Mouse (Mus musculus) brain, embryonic 14.5 days (tissue): Measurements from ENCODE around the gene Fuz. TPM values are rescaled to one million over a fixed set of nuclear protein-coding genes. Genes with fewer than 3 reads are reported as not detected.

Experiments
- DNase-seq: peaks from one replicate; pipeline ENCODE4 v3.0.0-alpha.2; 2011; ENCODE audit warnings: low read depth
- CTCF ChIP-seq: fragments of 200-500 bp; IDR thresholded peaks from 2 replicates; pipeline ENCODE4 v1.5.1; 2012; ENCODE audit warnings: inconsistent platforms, mild to moderate bottlenecking, moderate library complexity, borderline replicate concordance; ENCODE audit not compliant: insufficient read depth, insufficient read length; ENCODE audit errors: extremely low read depth
- POLR2A ChIP-seq: fragments of 200-500 bp; IDR thresholded peaks from 2 replicates; pipeline ENCODE4 v1.6.1; 2012; ENCODE audit warnings: mild to moderate bottlenecking, inconsistent platforms, borderline replicate concordance; ENCODE audit not compliant: poor library complexity, insufficient read depth, insufficient read length, severe bottlenecking; ENCODE audit errors: extremely low read depth
- polyA plus RNA-seq: library from polyadenylated mRNA; depleted of rRNA; stranded (reverse); fragments of >200 nt; gene quantifications from 2 replicates; pipeline ENCODE4 v1.2.3, GENCODE M21; 2012

The Fuz gene
- polyA plus RNA-seq, 1 experiment: 29.7 TPM

DNA sequence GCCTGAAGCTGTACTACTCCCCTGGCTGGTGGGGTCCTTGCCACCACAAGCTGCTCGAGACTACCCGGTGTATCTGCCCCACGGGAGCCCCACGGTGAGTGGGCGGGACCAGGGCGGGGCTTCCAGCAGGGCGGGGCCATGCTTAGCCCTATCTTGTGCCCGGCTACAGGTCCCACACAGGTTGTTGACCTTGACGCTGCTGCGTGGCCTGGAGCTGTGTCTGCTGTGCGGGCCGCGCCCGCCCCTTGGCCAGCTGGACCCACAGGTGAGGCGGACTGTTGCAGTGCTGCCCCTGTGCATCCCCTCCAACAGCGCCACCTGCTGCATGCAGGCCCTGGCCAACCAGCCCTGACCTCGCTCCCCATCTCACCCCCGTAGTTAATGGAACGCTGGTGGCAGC lies 2.7 kb downstream of the Fuz start:
- TF ChIP-seq CTCF: peak; percentile 11; the same call in 1 of the 2 replicates
- TF ChIP-seq POLR2A: no peak
- no peak for DNase-seq

GRCm38 (mm10) chr7:44900632-44901031 lies 4.8 kb downstream of the Fuz start:
- no peak for DNase-seq
- TF ChIP-seq CTCF (no peak), POLR2A (no peak)

DNA sequence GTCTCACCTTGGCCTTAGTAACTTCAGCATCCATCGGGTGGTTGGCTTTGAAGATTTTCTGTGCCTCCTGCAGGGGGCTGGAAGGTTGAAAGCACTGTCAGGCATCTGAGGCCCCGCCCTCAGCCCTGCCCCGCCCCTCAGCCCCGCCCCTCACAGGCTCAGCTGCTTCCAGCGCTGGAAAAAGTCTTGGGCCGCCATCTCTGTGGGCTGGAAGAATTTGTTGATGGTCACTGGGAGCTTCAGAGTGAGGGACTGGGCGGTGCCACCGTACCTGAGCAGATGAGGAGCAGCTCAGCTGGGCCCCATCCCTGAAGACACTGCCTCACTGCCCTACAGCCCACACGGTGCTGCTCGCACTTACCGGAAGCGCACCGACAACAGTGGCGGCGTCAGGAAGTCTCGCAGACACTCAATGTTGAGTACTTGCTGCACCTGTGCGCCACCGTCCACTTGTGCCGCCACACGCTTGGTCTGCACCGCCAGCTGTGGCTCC lies 5.4 kb downstream of the Fuz start:
- DNase-seq: peak; percentile 76
- no peak for TF ChIP-seq POLR2A
- TF ChIP-seq CTCF: peak; percentile 38; the same call in 1 of the 2 replicates

GRCm38 (mm10) chr7:44905430-44905829 lies 9.6 kb downstream of the Fuz start:
- no peak for DNase-seq
- TF ChIP-seq POLR2A (no peak), CTCF (no peak)

DNA sequence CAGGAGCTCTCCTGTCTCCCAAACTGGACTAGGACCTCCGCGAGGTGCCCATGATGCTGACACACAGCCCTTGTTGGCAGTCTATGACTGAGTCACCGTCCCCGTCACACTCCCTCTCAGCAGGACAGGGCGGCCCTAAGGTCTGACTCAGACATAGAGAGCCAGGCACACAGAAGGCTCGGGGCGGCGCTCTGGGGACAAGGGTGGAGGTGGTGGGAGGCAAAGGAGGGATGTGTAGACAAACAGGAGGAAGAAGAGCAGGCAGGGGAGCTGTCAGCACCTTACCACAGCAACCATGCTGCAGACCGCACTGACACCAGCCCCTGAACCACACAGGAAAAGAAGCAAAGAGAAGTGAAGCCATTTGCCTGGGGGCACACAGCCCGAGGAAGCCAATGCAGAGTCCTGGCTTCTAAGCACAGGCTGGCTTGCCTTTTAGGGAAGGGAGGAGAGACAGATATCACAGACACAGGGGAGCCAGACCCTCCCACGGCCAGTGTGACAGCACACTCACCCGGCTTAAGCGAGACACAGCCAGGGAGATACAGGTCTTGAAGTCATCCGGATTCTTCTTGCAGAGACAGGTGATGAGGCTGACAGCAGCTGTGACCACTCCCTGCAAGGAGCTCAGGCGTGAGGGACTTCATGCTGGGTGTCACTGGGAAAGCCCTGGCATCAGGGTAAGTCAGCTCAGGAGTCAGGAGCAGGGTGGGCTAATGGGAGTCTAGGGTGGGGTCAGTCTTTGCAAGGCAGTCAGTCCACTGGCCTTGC lies 13.0 kb downstream of the Fuz start:
- TF ChIP-seq CTCF (no peak), POLR2A (no peak)
- no peak for DNase-seq

DNA sequence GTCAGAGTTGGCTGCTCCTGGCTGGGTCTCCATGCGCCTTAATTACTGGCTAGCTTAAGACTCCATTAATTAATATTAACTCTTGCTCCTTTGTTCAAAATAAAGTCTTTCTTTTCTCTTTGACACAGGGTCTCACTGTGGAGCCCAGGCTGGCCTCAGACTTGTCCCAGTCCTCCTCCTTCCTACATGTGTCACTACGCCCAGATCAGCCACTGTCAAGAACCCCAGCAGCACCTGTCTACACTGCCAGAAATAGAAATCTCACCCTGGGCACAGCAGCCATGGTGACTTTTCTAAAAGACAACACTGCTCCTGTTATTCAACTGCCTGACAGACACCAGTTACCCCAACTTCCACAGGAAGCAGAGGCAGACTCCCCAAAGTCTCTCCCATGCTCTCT lies 18.5 kb downstream of the Fuz start:
- DNase-seq: no peak
- no peak for TF ChIP-seq POLR2A
- no peak for TF ChIP-seq CTCF

GRCm38 (mm10) chr7:44915314-44915713 lies 19.4 kb downstream of the Fuz start:
- no peak for TF ChIP-seq POLR2A
- no peak for TF ChIP-seq CTCF
- DNase-seq: no peak

DNA sequence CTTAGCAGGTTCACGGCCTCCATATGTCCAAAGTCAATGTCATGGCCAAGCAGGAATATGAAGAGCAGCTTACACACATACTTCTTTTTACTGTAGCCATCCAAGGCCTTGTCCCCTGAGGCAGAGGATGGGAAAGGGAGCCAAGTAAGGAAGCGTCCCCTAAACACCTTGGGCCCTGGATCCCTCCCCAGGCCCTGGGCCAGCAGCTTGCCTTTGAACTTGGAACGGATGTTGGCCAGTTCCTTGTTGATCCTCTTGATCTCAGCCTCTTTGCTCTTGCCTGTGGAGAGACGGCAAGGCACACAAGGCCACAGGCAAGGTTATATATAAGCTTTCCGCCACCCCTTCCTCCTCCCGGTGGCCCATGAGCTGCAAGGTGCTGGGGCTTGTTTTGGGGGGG lies 20.3 kb downstream of the Fuz start:
- no peak for DNase-seq

GRCm38 (mm10) chr7:44916881-44917280 lies 21.0 kb downstream of the Fuz start:
- TF ChIP-seq CTCF: no peak
- TF ChIP-seq POLR2A: no peak
- no peak for DNase-seq

More for the DNA sequence above, 20.3 kb downstream of the Fuz start:
- TF ChIP-seq POLR2A (no peak), CTCF (no peak)

GRCm38 (mm10) chr7:44918219-44918618 lies 22.3 kb downstream of the Fuz start:
- TF ChIP-seq CTCF (no peak), POLR2A (no peak)
- DNase-seq: no peak

DNA sequence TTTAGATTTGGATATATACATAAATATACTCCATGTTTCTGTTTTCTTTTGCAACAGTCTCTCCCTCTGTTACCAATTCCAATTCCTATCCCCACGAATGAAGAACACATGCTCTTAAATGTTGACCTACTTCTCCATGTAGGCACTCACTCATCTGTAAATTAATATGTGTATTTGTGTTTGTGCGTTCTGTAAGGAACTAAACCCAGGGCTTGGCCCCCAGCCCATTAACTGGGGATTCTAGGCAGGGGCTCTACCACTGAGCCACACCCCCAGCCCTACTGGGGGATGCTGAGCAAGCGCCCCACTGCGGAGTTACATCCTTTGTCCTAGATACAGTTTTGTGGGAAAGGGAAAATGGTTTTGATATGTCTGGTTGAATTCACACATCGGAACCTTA lies 23.2 kb downstream of the Fuz start:
- no peak for DNase-seq
- no peak for TF ChIP-seq CTCF
- TF ChIP-seq POLR2A: no peak

DNA sequence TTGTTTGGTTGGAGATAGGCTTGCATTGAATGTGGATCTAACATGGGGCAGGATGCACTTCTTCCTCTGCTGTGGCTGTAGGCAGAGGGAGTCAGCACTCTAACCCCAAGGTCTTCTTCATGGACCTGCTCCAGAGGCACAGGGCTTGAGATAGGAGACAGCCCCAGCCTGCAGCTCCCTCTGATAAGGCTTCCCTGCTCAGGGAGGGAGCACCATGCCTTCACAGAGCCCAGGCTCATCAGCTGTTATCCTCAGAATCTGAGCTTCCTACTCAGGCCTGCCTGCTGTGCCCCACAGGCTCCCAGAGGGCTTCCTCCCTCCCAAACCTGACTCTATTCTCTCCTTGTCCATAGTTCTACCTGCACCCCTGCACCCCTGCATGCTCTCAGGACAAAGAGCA lies 26.7 kb downstream of the Fuz start:
- no peak for DNase-seq
- no peak for TF ChIP-seq POLR2A
- TF ChIP-seq CTCF: no peak
